ENCODE assay signal across 29 mouse cellular contexts in genomic region chr3:27991100-27991703, GRCm38 (mm10). TPM values are rescaled to one million over a fixed set of nuclear protein-coding genes. Genes with fewer than 3 reads are reported as not detected.
DNase-seq lines count a peak whose midpoint lies in the region; ATAC-seq and TF ChIP-seq lines count a peak whose summit lies in the region.
"Had no signal": no experiment of that assay in that cellular context is flagged by ENCODE, and none has a peak within 500 bp of the region (broad histone marks: within the 10 kb centered on the region; RNA-seq: fewer than 3 reads in every experiment).

No protein-coding gene starts in this region.

- no peak for TF ChIP-seq CTCF in heart, adult 2 months (IDR thresholded peaks at IDR 0.05)

- no peak for TF ChIP-seq POLR2A in heart, adult 2 months (IDR thresholded peaks at IDR 0.05; ENCODE audit: insufficient read depth, low read depth, low read length)

- no peak overlapping the region for H3K4me2 ChIP-seq in limb, embryonic 15.5 days
- H3K4me2 ChIP-seq: forebrain, embryonic 13.5 days; hindbrain, embryonic 12.5 days; liver, embryonic 11.5 days; midbrain, embryonic 12.5 days; neural tube, embryonic 12.5 days had no signal

- 58% methylated on average over 2 of the region's 2 CpGs for WGBS in heart, adult 2 months
- WGBS in limb, embryonic 15.5 days = 49% methylated on average over 2 of the region's 2 CpGs

- intact Hi-C loops in heart, adult 2 months (cut with DNase I) = no loop called here
- intact Hi-C loops in heart, postnatal 10 days (cut with DNase I) = no loop called here

- H3K9me3 ChIP-seq in limb, embryonic 15.5 days = no peaks in the 10 kb centered on the region
- H3K9me3 ChIP-seq: forebrain, embryonic 13.5 days; G1E; hindbrain, embryonic 12.5 days; megakaryocyte, embryonic 14.5 days; midbrain, embryonic 12.5 days; neural tube, embryonic 12.5 days had no signal

- H3K27me3 ChIP-seq in heart, adult 2 months (ENCODE audit: control insufficient read depth, insufficient read depth, low read length) = no peaks in the 10 kb centered on the region
- H3K27me3 ChIP-seq in limb, embryonic 15.5 days = no peaks in the 10 kb centered on the region
- H3K27me3 ChIP-seq: forebrain, embryonic 13.5 days; hindbrain, embryonic 12.5 days; midbrain, embryonic 12.5 days; neural tube, embryonic 12.5 days; Patski had no signal

- peak; percentile 63; the same call in 1 of the 2 replicates for ATAC-seq in limb, embryonic 15.5 days (ENCODE audit: insufficient number of reproducible peaks, low FRiP score, low TSS enrichment, low read depth)
- ATAC-seq: forebrain, embryonic 13.5 days; intestine, embryonic 16.5 days; Patski had no signal

- peaks cover 6% of the 10 kb centered on the region; the same call in 1 of the 2 replicates for H3K79me2 ChIP-seq in heart, adult 2 months (replicated peaks; ENCODE audit: control insufficient read depth, insufficient read depth, low read length)

- 0 out of 2 replicates have a peak, but pooled peaks have one; percentile 26 for TF ChIP-seq EP300 in heart, adult 2 months (IDR thresholded peaks at IDR 0.05; ENCODE audit: insufficient read depth, low read depth, low read length)

- no peak overlapping the region for H3K4me3 ChIP-seq in heart, adult 2 months
- no peak overlapping the region for H3K4me3 ChIP-seq in limb, embryonic 15.5 days
- H3K4me3 ChIP-seq: forebrain, embryonic 13.5 days; hindbrain, embryonic 12.5 days; megakaryocyte, embryonic 14.5 days; midbrain, embryonic 12.5 days; myocyte; neural tube, embryonic 12.5 days had no signal

- DNase-seq in gastrocnemius, adult 18-20 months (ENCODE audit: low spot score) = peak; percentile 47
- no peak for DNase-seq in gastrocnemius, postnatal 10 days
- peak in 1 of 2 experiments; percentile 36 for DNase-seq in heart, adult 2 months
- DNase-seq in heart, postnatal 10 days = no peak
- DNase-seq in lung, postnatal 10 days = peak; percentile 34
- no peak for DNase-seq in lung, postnatal 14 days
- no peak for DNase-seq in thymus, postnatal 14 days
- DNase-seq: adrenal gland, postnatal 25 days; cerebellum, adult 18-20 months; cerebellum, postnatal 10 days; kidney, adult 9 months; kidney, postnatal 10 days; layer of hippocampus, postnatal 36 days; lung, postnatal 4 days; right cerebral cortex, adult 18-20 months; thymus, adult 18-20 months; thymus, postnatal 36 days had no signal

- H3K27ac ChIP-seq in heart, adult 2 months = peak overlapping the region; percentile 38
- no peak overlapping the region for H3K27ac ChIP-seq in limb, embryonic 15.5 days
- H3K27ac ChIP-seq: forebrain, embryonic 13.5 days; hindbrain, embryonic 12.5 days; midbrain, embryonic 12.5 days; neural tube, embryonic 12.5 days; stomach, postnatal 0 days had no signal

- H3K9ac ChIP-seq in heart, adult 2 months (ENCODE audit: low read depth, low read length) = no peak overlapping the region
- no peak overlapping the region for H3K9ac ChIP-seq in limb, embryonic 15.5 days
- H3K9ac ChIP-seq: forebrain, embryonic 13.5 days; hindbrain, embryonic 12.5 days; midbrain, embryonic 12.5 days; neural tube, embryonic 12.5 days had no signal

- H3K36me3 ChIP-seq in heart, adult 2 months (ENCODE audit: control insufficient read depth, insufficient read depth, low read length) = peaks cover 2% of the 10 kb centered on the region
- no peaks in the 10 kb centered on the region for H3K36me3 ChIP-seq in limb, embryonic 15.5 days
- H3K36me3 ChIP-seq: G1E; hindbrain, embryonic 12.5 days; midbrain, embryonic 12.5 days; neural tube, embryonic 12.5 days had no signal

- peaks cover 7% of the 10 kb centered on the region for H3K4me1 ChIP-seq in heart, adult 2 months (ENCODE audit: control insufficient read depth, insufficient read depth, low read length)
- peaks cover 10% of the 10 kb centered on the region for H3K4me1 ChIP-seq in limb, embryonic 15.5 days
- H3K4me1 ChIP-seq: megakaryocyte, embryonic 14.5 days; midbrain, embryonic 12.5 days; neural tube, embryonic 12.5 days had no signal

RNA-seq across cellular contexts. Expression of gene Pld1, which starts 52.7 kb away (rescaled TPM):
- 1 to 10 TPM; 4.4 to 5.4 TPM for total RNA-seq in gastrocnemius, adult 18-20 months (2021)
- total RNA-seq in gastrocnemius, postnatal 10 days (2021) = 10 to 100 TPM in 1 of 2 experiments, 1 to 10 TPM in 1; 9.0 to 10.7 TPM
- total RNA-seq in heart, adult 2 months (2021) = 10 to 100 TPM; 11.4 to 11.8 TPM
- polyA plus RNA-seq in heart, adult 2 months (2012; rRNA removed) = 4.0 and 6.0 TPM in 2 replicates
- 10 to 100 TPM; 11.2 to 19.0 TPM for total RNA-seq in heart, postnatal 10 days (2021)
- polyA plus RNA-seq in limb, embryonic 15.5 days (2015; fragmentation: Nextera tagmentation; extraction: Ambion mirVana) = 7.5 and 8.9 TPM in 2 replicates
- polyA plus RNA-seq: G1E had no signal

Comparison
In these comparisons a context has a peak if more than half of its experiments do, and no peak if none do; other contexts are left out.
1. DNase-seq: peak in gastrocnemius, adult 18-20 months (single experiment) and lung, postnatal 10 days (single experiment); none in gastrocnemius, postnatal 10 days (single experiment), heart, postnatal 10 days (0 of 2), lung, postnatal 14 days (single experiment) and thymus, postnatal 14 days (single experiment).